Mouse (Mus musculus) gastrocnemius, postnatal 36 days (tissue): ENCODE results near the gene Nr2f2. TPM values are rescaled to one million over a fixed set of nuclear protein-coding genes. Genes with fewer than 3 reads are reported as not detected.
A peak's percentile ranks its signal among the peaks of the same experiment; 100 is the strongest.

Experiments
- DNase-seq, 2 experiments: peaks; one replicate each; pipeline ENCODE4 v3.0.0; 2022
- intact Hi-C: fragments of 180-260 bp; cut with DNase I; formaldehyde crosslinking; loops from one replicate; pipeline ENCODE4 v1.15.1; 2025
- total RNA-seq, 2 experiments: library from RNA; stranded (reverse); gene quantifications; 2 replicates each; pipeline ENCODE4 v1.2.3; 2021

The Nr2f2 gene
- total RNA-seq, 2 experiments from 2014 or later: 12.7 to 19.4 TPM

- no peak for DNase-seq
- intact Hi-C loops: loop anchor here (5.0 kb wide), 1 partner anchor 288 kb away; no protein-coding TSS in a partner anchor
Observed at GRCm38 (mm10) chr7:70354606-70355356, 11.8 kb downstream of the Nr2f2 start.

DNA sequence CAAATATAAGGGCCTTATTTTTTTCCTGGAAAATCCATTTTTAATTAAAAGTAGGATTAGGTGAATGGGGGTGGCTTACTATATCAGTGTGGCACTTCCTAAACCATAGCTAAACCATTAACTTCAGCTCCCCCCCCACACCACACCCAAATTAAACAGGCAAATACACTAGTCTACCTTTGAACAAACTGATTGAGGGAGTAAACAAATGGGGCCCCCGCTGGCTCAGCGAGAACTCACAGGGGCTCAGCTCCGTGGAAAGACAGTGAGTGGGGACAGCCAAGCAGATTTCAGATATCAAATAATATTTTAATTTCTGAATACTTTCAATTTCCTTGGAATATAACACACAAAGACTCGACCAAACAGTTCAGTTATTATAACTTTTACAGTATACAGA is 13.4 kb downstream of the Nr2f2 start:
- intact Hi-C loops: no loop called here
- DNase-seq: no peak

- no peak for DNase-seq
- intact Hi-C loops: no loop called here
Observed at GRCm38 (mm10) chr7:70352617-70353016, 13.9 kb downstream of the Nr2f2 start.

GRCm38 (mm10) chr7:70351981-70352560 is 14.5 kb downstream of the Nr2f2 start:
- DNase-seq: no peak
- intact Hi-C loops: loop anchor here (1.0 kb wide), 1 partner anchor 7 kb away; no protein-coding TSS in a partner anchor

- intact Hi-C loops: loop anchor here (1.0 kb wide), 1 partner anchor 8 kb away; no protein-coding TSS in a partner anchor
- no peak for DNase-seq
Observed at GRCm38 (mm10) chr7:70350781-70351551, 15.6 kb downstream of the Nr2f2 start.

- intact Hi-C loops: no loop called here
- DNase-seq: no peak
Observed at GRCm38 (mm10) chr7:70349981-70350670, 16.4 kb downstream of the Nr2f2 start.

DNA sequence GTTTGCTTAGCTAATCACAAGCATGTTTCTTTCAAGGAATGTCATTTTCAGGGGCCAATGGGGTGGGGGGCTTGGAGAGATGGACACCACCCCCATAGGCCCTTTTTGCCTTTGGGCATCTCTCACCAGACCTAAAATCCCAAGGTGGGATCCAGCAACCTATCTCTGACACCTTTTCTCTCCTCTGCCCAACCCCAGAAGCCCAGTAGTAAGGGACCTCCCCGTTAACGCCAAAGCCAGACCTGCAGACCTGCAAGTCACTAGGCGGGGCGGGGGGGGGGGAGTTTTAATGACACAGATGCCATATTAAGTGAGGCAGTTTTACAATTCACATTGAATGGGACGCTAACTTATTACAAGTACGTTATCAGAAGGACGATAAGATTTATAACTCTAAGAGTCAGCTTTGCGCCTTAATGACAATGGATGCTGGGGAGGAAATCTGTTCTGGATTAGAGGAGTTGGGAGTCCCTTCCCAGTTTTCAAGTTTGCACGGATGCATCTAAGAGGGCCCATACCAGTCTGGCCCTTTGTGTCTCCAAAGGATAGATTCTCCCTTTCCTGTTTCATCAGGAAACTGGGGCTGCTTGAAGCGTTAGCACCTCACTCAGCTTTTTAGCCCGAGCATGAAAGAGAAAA is 17.4 kb downstream of the Nr2f2 start:
- no peak for DNase-seq
- intact Hi-C loops: no loop called here

- no peak for DNase-seq
- intact Hi-C loops: no loop called here
Observed at GRCm38 (mm10) chr7:70348064-70348976, 18.2 kb downstream of the Nr2f2 start.

DNA sequence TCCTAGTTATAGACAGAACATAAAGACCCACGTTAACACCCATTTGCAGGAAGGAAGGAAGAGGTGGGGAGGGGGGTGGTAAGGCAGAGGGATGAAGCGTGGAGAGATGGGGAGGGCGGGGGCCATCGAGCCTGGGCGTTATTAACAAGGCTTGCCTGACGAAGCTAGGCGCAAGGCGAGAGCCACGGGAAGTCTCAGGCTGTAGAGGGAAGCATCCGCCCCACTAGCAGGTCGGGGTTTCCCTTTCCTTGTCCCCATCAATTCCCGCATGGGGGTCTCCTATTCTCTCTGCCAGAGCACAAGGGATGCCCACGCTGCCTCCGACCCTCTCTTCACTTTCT is 18.9 kb downstream of the Nr2f2 start:
- intact Hi-C loops: no loop called here

GRCm38 (mm10) chr7:70346951-70347617 is 19.5 kb downstream of the Nr2f2 start:
- intact Hi-C loops: no loop called here
- DNase-seq: no peak

More for the DNA sequence above, 18.9 kb downstream of the Nr2f2 start:
- no peak for DNase-seq

DNA sequence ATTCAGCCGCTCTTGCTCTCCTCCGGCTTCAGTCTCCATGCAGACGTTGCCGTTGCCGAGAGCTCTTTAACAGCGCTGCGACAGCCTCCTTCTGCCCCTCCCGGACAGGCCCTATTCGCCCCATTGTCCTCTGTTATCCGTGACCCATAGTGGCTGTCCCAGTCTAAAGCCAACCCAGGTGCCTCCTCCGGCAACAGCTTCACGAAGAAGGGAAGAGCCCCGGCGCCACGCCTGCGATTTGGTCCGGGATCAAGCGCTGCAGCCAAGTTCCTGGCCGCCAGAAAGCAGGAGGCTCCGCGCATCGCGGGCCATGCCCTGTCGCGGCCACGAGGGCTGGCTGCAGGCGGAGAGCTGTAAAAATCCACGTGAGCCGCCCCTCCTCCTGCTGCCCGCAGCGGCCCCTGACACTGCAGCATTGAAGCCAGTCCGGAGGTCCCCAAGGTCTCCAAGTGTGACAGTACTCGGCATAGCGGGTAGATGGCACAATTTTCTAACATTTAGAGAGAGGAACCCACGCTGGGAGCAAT is 20.5 kb downstream of the Nr2f2 start:
- DNase-seq: peak in 1 of 2 experiments; percentile 65
- intact Hi-C loops: no loop called here

DNA sequence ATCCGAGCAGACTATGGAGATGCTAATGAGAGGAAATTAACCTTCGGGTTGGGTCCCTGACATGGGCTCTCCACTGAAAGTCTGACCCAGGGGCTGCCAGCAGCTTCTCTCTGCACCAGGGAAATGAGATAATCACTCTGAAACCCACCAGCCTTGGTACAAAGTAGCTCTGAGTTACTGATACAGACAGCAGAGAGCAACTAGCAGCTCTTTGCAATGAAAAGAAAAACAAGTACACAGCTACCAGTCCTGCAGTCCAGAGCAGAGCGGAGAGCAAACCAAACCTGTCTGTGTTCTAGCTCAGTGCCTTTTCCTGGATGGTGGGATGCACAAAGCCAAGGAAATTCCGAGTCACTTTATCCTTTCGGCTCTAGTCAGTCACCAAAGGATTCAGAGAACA is 23.1 kb downstream of the Nr2f2 start:
- DNase-seq: no peak
- intact Hi-C loops: no loop called here

DNA sequence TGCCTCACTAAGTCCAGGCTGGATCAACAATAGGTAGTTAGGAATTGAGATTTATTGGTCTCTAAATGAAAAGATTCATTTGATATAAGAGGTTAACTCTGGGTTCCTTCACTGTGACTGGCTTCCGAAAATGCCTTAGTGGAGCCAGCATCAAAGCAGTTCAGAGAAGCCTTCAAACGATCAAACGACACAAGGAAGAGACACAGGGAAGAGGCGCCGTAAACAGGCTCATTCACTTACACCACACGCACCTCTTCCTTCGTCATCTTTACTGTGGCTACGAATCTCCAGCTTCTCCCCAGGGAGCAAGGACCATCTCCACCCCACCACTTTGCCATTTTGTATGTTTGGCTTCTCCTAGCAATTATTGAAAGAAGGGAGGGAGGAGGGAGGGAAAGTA is 23.8 kb downstream of the Nr2f2 start:
- DNase-seq: no peak
- intact Hi-C loops: no loop called here

GRCm38 (mm10) chr7:70342076-70342475 is 24.5 kb downstream of the Nr2f2 start:
- no peak for DNase-seq
- intact Hi-C loops: no loop called here

GRCm38 (mm10) chr7:70339998-70340630 is 26.4 kb downstream of the Nr2f2 start:
- intact Hi-C loops: loop anchor here (5.0 kb wide), 1 partner anchor 848 kb away; no protein-coding TSS in a partner anchor
- no peak for DNase-seq

- intact Hi-C loops: loop anchor here (5.0 kb wide), 1 partner anchor 846 kb away; no protein-coding TSS in a partner anchor
Observed at GRCm38 (mm10) chr7:70338265-70338640, 28.3 kb downstream of the Nr2f2 start.

DNA sequence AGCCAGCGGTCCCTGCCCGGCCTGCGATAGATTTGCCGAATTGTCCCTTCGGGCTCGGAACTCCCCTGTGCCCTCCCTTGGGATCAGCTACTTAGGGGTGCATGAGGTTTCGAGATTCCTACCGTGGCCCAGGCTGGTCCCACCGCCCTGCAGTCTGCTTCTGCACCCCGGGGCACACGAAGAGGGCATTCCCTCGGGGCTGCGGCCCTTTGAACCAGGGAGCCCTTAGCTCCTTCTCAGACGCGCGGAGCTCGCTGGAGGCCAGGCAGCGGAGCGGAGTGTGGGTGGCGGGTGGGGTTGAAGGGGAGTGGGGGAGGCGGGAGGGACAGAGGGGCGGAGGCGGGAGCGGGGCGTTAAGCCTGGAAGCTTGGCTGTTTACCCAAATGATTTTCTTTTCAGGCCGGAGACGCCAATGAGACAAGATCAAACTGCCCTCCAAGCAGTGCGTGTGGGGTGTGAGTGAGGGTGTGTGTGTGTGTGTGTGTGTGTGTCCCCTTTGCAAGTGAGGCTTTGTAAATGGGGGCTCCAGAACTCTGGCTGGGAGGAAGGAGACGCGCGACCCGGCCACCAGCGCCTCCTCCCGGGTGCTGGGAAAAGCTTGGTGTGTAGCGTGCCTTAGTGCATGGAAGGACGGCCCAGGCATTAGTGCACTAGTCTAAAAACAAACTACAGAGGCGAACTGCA is 28.8 kb downstream of the Nr2f2 start:
- no peak for DNase-seq
- intact Hi-C loops: loop anchor here (5.0 kb wide), 1 partner anchor 845 kb away; no protein-coding TSS in a partner anchor

More at GRCm38 (mm10) chr7:70338265-70338640, 28.3 kb downstream of the Nr2f2 start:
- no peak for DNase-seq
